9 mouse cellular contexts compared by ENCODE assay signal in genomic region chr4:89128080-89128936, GRCm38 (mm10). TPM values are rescaled to one million over a fixed set of nuclear protein-coding genes. Genes with fewer than 3 reads are reported as not detected.
DNase-seq lines count a peak whose midpoint lies in the region; ATAC-seq lines count a peak whose summit lies in the region.
"Had no signal": no experiment of that assay in that cellular context is flagged by ENCODE, and none has a peak within 500 bp of the region (broad histone marks: within the 10 kb centered on the region; RNA-seq: fewer than 3 reads in every experiment).

No protein-coding gene starts in this region.

- H3K27me3 ChIP-seq in forebrain, embryonic 12.5 days, result peaks cover 3% of the 10 kb centered on the region; the same call in 1 of the 2 replicates
- no peaks in the 10 kb centered on the region for H3K27me3 ChIP-seq in hindbrain, embryonic 14.5 days (ENCODE audit: control insufficient read depth, insufficient read depth, low read length)
- peaks cover 5% of the 10 kb centered on the region; the same call in 1 of the 2 replicates for H3K27me3 ChIP-seq in midbrain, embryonic 16.5 days (ENCODE audit: control insufficient read depth, insufficient read depth, low read depth, low read length)
- H3K27me3 ChIP-seq: embryonic facial prominence, embryonic 12.5 days had no signal

- H3K4me2 ChIP-seq in forebrain, embryonic 12.5 days, result no peak overlapping the region
- no peak overlapping the region for H3K4me2 ChIP-seq in hindbrain, embryonic 14.5 days (replicated peaks)
- no peak overlapping the region for H3K4me2 ChIP-seq in midbrain, embryonic 16.5 days (ENCODE audit: low read length)

- no peaks in the 10 kb centered on the region for H3K36me3 ChIP-seq in forebrain, embryonic 12.5 days (replicated peaks)
- no peaks in the 10 kb centered on the region for H3K36me3 ChIP-seq in hindbrain, embryonic 14.5 days (replicated peaks; ENCODE audit: control insufficient read depth, insufficient read depth)
- no peaks in the 10 kb centered on the region for H3K36me3 ChIP-seq in midbrain, embryonic 16.5 days (ENCODE audit: control insufficient read depth, insufficient read depth, low read length)
- H3K36me3 ChIP-seq: embryonic facial prominence, embryonic 12.5 days had no signal

- WGBS in forebrain, embryonic 12.5 days, result 31% methylated on average over 20 of the region's 20 CpGs
- 31% methylated on average over 20 of the region's 20 CpGs for WGBS in hindbrain, embryonic 14.5 days
- WGBS in midbrain, embryonic 16.5 days, result 35% methylated on average over 20 of the region's 20 CpGs

- ATAC-seq in activated CD4-positive, CD25-positive, alpha-beta regulatory T cell, adult 4 months, result peak; percentile 50
- ATAC-seq in forebrain, embryonic 12.5 days (ENCODE audit: low FRiP score), result peak; percentile 58; the same call in 1 of the 2 replicates
- no peak for ATAC-seq in hindbrain, embryonic 14.5 days (ENCODE audit: low FRiP score)
- ATAC-seq in midbrain, embryonic 16.5 days, result 0 out of 2 replicates have a peak, but pooled peaks have one; percentile 25

- peak; percentile 17 for DNase-seq in left cerebral cortex, postnatal 4 days
- DNase-seq in left cerebral cortex, adult 8-10 months (ENCODE audit: low spot score in 2 of 2), result no peak
- peak; percentile 60 for DNase-seq in hindbrain, embryonic 14.5 days (ENCODE audit: low spot score)
- peak; percentile 62 for DNase-seq in liver
- no peak for DNase-seq in T-cell, adult 2 months (ENCODE audit: low spot score)

- no peaks in the 10 kb centered on the region for H3K4me1 ChIP-seq in forebrain, embryonic 12.5 days
- H3K4me1 ChIP-seq in hindbrain, embryonic 14.5 days (replicated peaks; ENCODE audit: control insufficient read depth, insufficient read depth, low read length), result no peaks in the 10 kb centered on the region
- no peaks in the 10 kb centered on the region for H3K4me1 ChIP-seq in midbrain, embryonic 16.5 days (ENCODE audit: control insufficient read depth, insufficient read depth, low read length)

- no peak overlapping the region for H3K9ac ChIP-seq in forebrain, embryonic 12.5 days
- H3K9ac ChIP-seq in hindbrain, embryonic 14.5 days, result no peak overlapping the region
- H3K9ac ChIP-seq in midbrain, embryonic 16.5 days (ENCODE audit: low read depth, low read length), result no peak overlapping the region
- H3K9ac ChIP-seq: embryonic facial prominence, embryonic 12.5 days had no signal

- H3K27ac ChIP-seq in forebrain, embryonic 12.5 days, result no peak overlapping the region
- no peak overlapping the region for H3K27ac ChIP-seq in hindbrain, embryonic 14.5 days
- H3K27ac ChIP-seq in midbrain, embryonic 16.5 days (ENCODE audit: low read length), result no peak overlapping the region
- H3K27ac ChIP-seq: embryonic facial prominence, embryonic 12.5 days had no signal

- intact Hi-C loops in left cerebral cortex, postnatal 4 days (cut with DNase I), result loop anchor here (2.0 kb wide), 1 partner anchor 190 kb away; no protein-coding TSS in a partner anchor

- no peaks in the 10 kb centered on the region for H3K9me3 ChIP-seq in forebrain, embryonic 12.5 days
- no peaks in the 10 kb centered on the region for H3K9me3 ChIP-seq in hindbrain, embryonic 14.5 days (ENCODE audit: control insufficient read depth, low read length)
- no peaks in the 10 kb centered on the region for H3K9me3 ChIP-seq in midbrain, embryonic 16.5 days (replicated peaks; ENCODE audit: control insufficient read depth, low read length, poor library complexity, severe bottlenecking)
- H3K9me3 ChIP-seq: embryonic facial prominence, embryonic 12.5 days had no signal

- no peak overlapping the region for H3K4me3 ChIP-seq in forebrain, embryonic 12.5 days (replicated peaks)
- H3K4me3 ChIP-seq in hindbrain, embryonic 14.5 days (replicated peaks; ENCODE audit: low read length), result no peak overlapping the region
- no peak overlapping the region for H3K4me3 ChIP-seq in midbrain, embryonic 16.5 days (ENCODE audit: low read depth, low read length)
- H3K4me3 ChIP-seq: embryonic facial prominence, embryonic 12.5 days had no signal

RNA-seq across cellular contexts. Expression of gene Mtap, which starts 8.6 kb away (rescaled TPM):
- total RNA-seq in left cerebral cortex, postnatal 4 days (2021), result 10 to 100 TPM; 15.5 to 17.9 TPM
- 10 to 100 TPM in 1 of 4 experiments, 1 to 10 TPM in 3; 9.3 to 12.1 (median 9.5) TPM for total RNA-seq in left cerebral cortex, adult 8-10 months (2022)
- polyA plus RNA-seq in activated CD4-positive, CD25-positive, alpha-beta regulatory T cell, adult 4 months (2017; shearing (Covaris generic)), result 10 to 100 TPM; 40.5 to 42.3 TPM
- 67.5 and 70.4 TPM in 2 replicates for polyA plus RNA-seq in forebrain, embryonic 12.5 days (2016; fragmentation: Nextera tagmentation; extraction: Ambion mirVana)
- 29.1 and 30.7 TPM in 2 replicates for polyA plus RNA-seq in hindbrain, embryonic 14.5 days (2014; fragmentation: Nextera tagmentation; extraction: Ambion mirVana)
- polyA plus RNA-seq in midbrain, embryonic 16.5 days (2015; fragmentation: Nextera tagmentation; extraction: Ambion mirVana), result 16.6 and 18.5 TPM in 2 replicates

Comparison
In these comparisons a context has a peak if more than half of its experiments do, and no peak if none do; other contexts are left out.
1. DNase-seq: peak in left cerebral cortex, postnatal 4 days (single experiment), hindbrain, embryonic 14.5 days (single experiment) and liver (single experiment); none in left cerebral cortex, adult 8-10 months (0 of 2) and T-cell, adult 2 months (single experiment).